Mouse (Mus musculus): ENCODE data around the gene Clasp1. TPM values are rescaled to one million over a fixed set of nuclear protein-coding genes. Genes with fewer than 3 reads are reported as not detected.

The Clasp1 gene
- polyA plus RNA-seq, 1 experiment from 2014 or later: 41.1 TPM

- 74% methylated on average over 8 of the region's 8 CpGs for WGBS
- H3K9ac ChIP-seq (ENCODE audit: low read depth, low read length): no peak overlapping the region
- ATAC-seq (replicated peaks; ENCODE audit: low FRiP score): no peak
Observed at GRCm38 (mm10) chr1:118399625-118400310, 10.9 kb downstream of the Clasp1 start.

GRCm38 (mm10) chr1:118401991-118402390, 13.1 kb downstream of the Clasp1 start:
- no peak overlapping the region for H3K9ac ChIP-seq (ENCODE audit: low read depth, low read length)
- H3K27ac ChIP-seq (ENCODE audit: low read depth, low read length): no peak overlapping the region
- ATAC-seq (replicated peaks; ENCODE audit: low FRiP score): no peak
- 91% methylated on average over 4 of the region's 4 CpGs for WGBS
- no peak for DNase-seq (ENCODE audit: low spot score)
- H3K4me2 ChIP-seq: no peak overlapping the region
- no peaks in the 10 kb centered on the region for H3K36me3 ChIP-seq (ENCODE audit: control insufficient read depth, insufficient read depth, low read length)
- H3K27me3 ChIP-seq (replicated peaks; ENCODE audit: control insufficient read depth, insufficient read depth, low read length): no peaks in the 10 kb centered on the region
- no peak overlapping the region for H3K4me3 ChIP-seq (ENCODE audit: low read depth, low read length)
- H3K4me1 ChIP-seq (replicated peaks; ENCODE audit: control insufficient read depth, insufficient read depth, low read length): peaks cover 5% of the 10 kb centered on the region; the same call in 1 of the 2 replicates
- H3K9me3 ChIP-seq (ENCODE audit: control insufficient read depth, low read length): no peaks in the 10 kb centered on the region

More at GRCm38 (mm10) chr1:118399625-118400310, 10.9 kb downstream of the Clasp1 start:
- peaks cover 5% of the 10 kb centered on the region; the same call in 1 of the 2 replicates for H3K4me1 ChIP-seq (replicated peaks; ENCODE audit: control insufficient read depth, insufficient read depth, low read length)
- no peak for DNase-seq (ENCODE audit: low spot score)
- H3K9me3 ChIP-seq (ENCODE audit: control insufficient read depth, low read length): no peaks in the 10 kb centered on the region
- H3K4me3 ChIP-seq (ENCODE audit: low read depth, low read length): no peak overlapping the region
- H3K36me3 ChIP-seq (ENCODE audit: control insufficient read depth, insufficient read depth, low read length): no peaks in the 10 kb centered on the region
- H3K27ac ChIP-seq (ENCODE audit: low read depth, low read length): no peak overlapping the region
- H3K4me2 ChIP-seq: no peak overlapping the region
- H3K27me3 ChIP-seq (replicated peaks; ENCODE audit: control insufficient read depth, insufficient read depth, low read length): no peaks in the 10 kb centered on the region

GRCm38 (mm10) chr1:118402556-118402955, 13.7 kb downstream of the Clasp1 start:
- Histone ChIP-seq H3K9me3 (ENCODE audit: control insufficient read depth, low read length) (no peaks in the 10 kb centered on the region), H3K36me3 (ENCODE audit: control insufficient read depth, insufficient read depth, low read length) (no peaks in the 10 kb centered on the region), H3K4me2 (no peak overlapping the region), H3K4me1 (replicated peaks; ENCODE audit: control insufficient read depth, insufficient read depth, low read length) (peaks cover 5% of the 10 kb centered on the region; the same call in 1 of the 2 replicates), H3K9ac (ENCODE audit: low read depth, low read length) (no peak overlapping the region), H3K27ac (ENCODE audit: low read depth, low read length) (no peak overlapping the region), H3K4me3 (ENCODE audit: low read depth, low read length) (no peak overlapping the region), H3K27me3 (replicated peaks; ENCODE audit: control insufficient read depth, insufficient read depth, low read length) (no peaks in the 10 kb centered on the region)
- ATAC-seq (replicated peaks; ENCODE audit: low FRiP score): no peak
- 77% methylated on average over 8 of the region's 8 CpGs for WGBS
- DNase-seq (ENCODE audit: low spot score): no peak

- peaks cover 5% of the 10 kb centered on the region; the same call in 1 of the 2 replicates for H3K4me1 ChIP-seq (replicated peaks; ENCODE audit: control insufficient read depth, insufficient read depth, low read length)
- no peak overlapping the region for H3K4me3 ChIP-seq (ENCODE audit: low read depth, low read length)
- no peak overlapping the region for H3K27ac ChIP-seq (ENCODE audit: low read depth, low read length)
- H3K4me2 ChIP-seq: no peak overlapping the region
- no peak for ATAC-seq (replicated peaks; ENCODE audit: low FRiP score)
- no peaks in the 10 kb centered on the region for H3K36me3 ChIP-seq (ENCODE audit: control insufficient read depth, insufficient read depth, low read length)
- no peaks in the 10 kb centered on the region for H3K27me3 ChIP-seq (replicated peaks; ENCODE audit: control insufficient read depth, insufficient read depth, low read length)
- WGBS: 88% methylated on average over 6 of the region's 6 CpGs
- H3K9ac ChIP-seq (ENCODE audit: low read depth, low read length): no peak overlapping the region
- DNase-seq (ENCODE audit: low spot score): no peak
- H3K9me3 ChIP-seq (ENCODE audit: control insufficient read depth, low read length): no peaks in the 10 kb centered on the region
Observed at GRCm38 (mm10) chr1:118402966-118403365, 14.1 kb downstream of the Clasp1 start.

GRCm38 (mm10) chr1:118403440-118403839, 14.6 kb downstream of the Clasp1 start:
- Histone ChIP-seq H3K27ac (ENCODE audit: low read depth, low read length) (no peak overlapping the region), H3K9ac (ENCODE audit: low read depth, low read length) (no peak overlapping the region), H3K4me3 (ENCODE audit: low read depth, low read length) (no peak overlapping the region), H3K27me3 (replicated peaks; ENCODE audit: control insufficient read depth, insufficient read depth, low read length) (no peaks in the 10 kb centered on the region), H3K36me3 (ENCODE audit: control insufficient read depth, insufficient read depth, low read length) (no peaks in the 10 kb centered on the region), H3K4me2 (no peak overlapping the region), H3K9me3 (ENCODE audit: control insufficient read depth, low read length) (no peaks in the 10 kb centered on the region), H3K4me1 (replicated peaks; ENCODE audit: control insufficient read depth, insufficient read depth, low read length) (peaks cover 5% of the 10 kb centered on the region; the same call in 1 of the 2 replicates)
- DNase-seq (ENCODE audit: low spot score): no peak
- 61% methylated on average over 3 of the region's 3 CpGs for WGBS
- ATAC-seq (replicated peaks; ENCODE audit: low FRiP score): 0 out of 2 replicates have a peak, but pooled peaks have one; percentile 33

- Histone ChIP-seq H3K27me3 (replicated peaks; ENCODE audit: control insufficient read depth, insufficient read depth, low read length) (no peaks in the 10 kb centered on the region), H3K4me1 (replicated peaks; ENCODE audit: control insufficient read depth, insufficient read depth, low read length) (peaks cover 4% of the 10 kb centered on the region; the same call in 1 of the 2 replicates), H3K9me3 (ENCODE audit: control insufficient read depth, low read length) (no peaks in the 10 kb centered on the region), H3K36me3 (ENCODE audit: control insufficient read depth, insufficient read depth, low read length) (no peaks in the 10 kb centered on the region), H3K27ac (ENCODE audit: low read depth, low read length) (no peak overlapping the region), H3K4me2 (no peak overlapping the region), H3K4me3 (ENCODE audit: low read depth, low read length) (no peak overlapping the region), H3K9ac (ENCODE audit: low read depth, low read length) (no peak overlapping the region)
- ATAC-seq (replicated peaks; ENCODE audit: low FRiP score) (no peak), DNase-seq (ENCODE audit: low spot score) (no peak)
- 90% methylated on average over 7 of the region's 7 CpGs for WGBS
Observed at GRCm38 (mm10) chr1:118407586-118408250, 18.9 kb downstream of the Clasp1 start.

- no peaks in the 10 kb centered on the region for H3K27me3 ChIP-seq (replicated peaks; ENCODE audit: control insufficient read depth, insufficient read depth, low read length)
- no peaks in the 10 kb centered on the region for H3K36me3 ChIP-seq (ENCODE audit: control insufficient read depth, insufficient read depth, low read length)
- no peak overlapping the region for H3K4me3 ChIP-seq (ENCODE audit: low read depth, low read length)
- 82% methylated on average over 4 of the region's 4 CpGs for WGBS
- DNase-seq (ENCODE audit: low spot score): no peak
- no peak for ATAC-seq (replicated peaks; ENCODE audit: low FRiP score)
- H3K27ac ChIP-seq (ENCODE audit: low read depth, low read length): no peak overlapping the region
- no peak overlapping the region for H3K4me2 ChIP-seq
- H3K4me1 ChIP-seq (replicated peaks; ENCODE audit: control insufficient read depth, insufficient read depth, low read length): peaks cover 8% of the 10 kb centered on the region; the same call in 1 of the 2 replicates
- no peak overlapping the region for H3K9ac ChIP-seq (ENCODE audit: low read depth, low read length)
- H3K9me3 ChIP-seq (ENCODE audit: control insufficient read depth, low read length): no peaks in the 10 kb centered on the region
Observed at GRCm38 (mm10) chr1:118409249-118409648, 20.4 kb downstream of the Clasp1 start.

GRCm38 (mm10) chr1:118410824-118411223, 22.0 kb downstream of the Clasp1 start:
- Histone ChIP-seq H3K9me3 (ENCODE audit: control insufficient read depth, low read length) (no peaks in the 10 kb centered on the region), H3K4me2 (no peak overlapping the region)

More at GRCm38 (mm10) chr1:118410824-118411223, 22.0 kb downstream of the Clasp1 start:
- Histone ChIP-seq H3K36me3 (ENCODE audit: control insufficient read depth, insufficient read depth, low read length) (no peaks in the 10 kb centered on the region), H3K27me3 (replicated peaks; ENCODE audit: control insufficient read depth, insufficient read depth, low read length) (no peaks in the 10 kb centered on the region), H3K27ac (ENCODE audit: low read depth, low read length) (no peak overlapping the region), H3K4me3 (ENCODE audit: low read depth, low read length) (no peak overlapping the region), H3K9ac (ENCODE audit: low read depth, low read length) (no peak overlapping the region), H3K4me1 (replicated peaks; ENCODE audit: control insufficient read depth, insufficient read depth, low read length) (peaks cover 9% of the 10 kb centered on the region; the same call in 1 of the 2 replicates)
- WGBS: 71% methylated on average over 5 of the region's 5 CpGs
- ATAC-seq (replicated peaks; ENCODE audit: low FRiP score) (no peak), DNase-seq (ENCODE audit: low spot score) (no peak)

Data from liver, embryonic 11.5 days (tissue).